Mouse (Mus musculus) CD4-positive helper T cell, adult 2 months (primary cell): ENCODE data around the gene Gpc5.

Source experiments
- DNase-seq: peaks from one replicate; pipeline ENCODE4 v3.0.0-alpha.2; 2012; ENCODE audit warnings: low read depth, missing footprints, low spot score

Gene Gpc5

DNA sequence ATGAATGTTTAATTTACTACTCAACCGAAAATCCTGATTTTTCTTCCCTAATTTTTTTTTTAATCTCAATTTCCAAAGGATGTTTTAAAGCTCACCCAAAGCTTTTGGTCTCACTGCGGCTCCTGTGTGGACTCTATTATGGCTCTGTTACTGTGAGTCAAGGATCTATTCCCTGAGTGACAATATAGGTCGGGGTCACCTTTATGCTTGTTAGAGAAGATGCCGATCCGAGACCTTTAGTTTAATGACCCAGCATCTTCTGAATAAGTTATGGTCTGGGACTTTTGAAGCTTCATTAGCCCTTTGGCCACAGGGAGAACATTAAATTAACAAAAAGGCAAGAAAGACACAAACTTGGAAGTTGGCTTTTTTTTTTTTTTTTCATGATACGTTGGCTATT is 408.8 kb downstream of the Gpc5 start:
- DNase-seq: no peak

DNA sequence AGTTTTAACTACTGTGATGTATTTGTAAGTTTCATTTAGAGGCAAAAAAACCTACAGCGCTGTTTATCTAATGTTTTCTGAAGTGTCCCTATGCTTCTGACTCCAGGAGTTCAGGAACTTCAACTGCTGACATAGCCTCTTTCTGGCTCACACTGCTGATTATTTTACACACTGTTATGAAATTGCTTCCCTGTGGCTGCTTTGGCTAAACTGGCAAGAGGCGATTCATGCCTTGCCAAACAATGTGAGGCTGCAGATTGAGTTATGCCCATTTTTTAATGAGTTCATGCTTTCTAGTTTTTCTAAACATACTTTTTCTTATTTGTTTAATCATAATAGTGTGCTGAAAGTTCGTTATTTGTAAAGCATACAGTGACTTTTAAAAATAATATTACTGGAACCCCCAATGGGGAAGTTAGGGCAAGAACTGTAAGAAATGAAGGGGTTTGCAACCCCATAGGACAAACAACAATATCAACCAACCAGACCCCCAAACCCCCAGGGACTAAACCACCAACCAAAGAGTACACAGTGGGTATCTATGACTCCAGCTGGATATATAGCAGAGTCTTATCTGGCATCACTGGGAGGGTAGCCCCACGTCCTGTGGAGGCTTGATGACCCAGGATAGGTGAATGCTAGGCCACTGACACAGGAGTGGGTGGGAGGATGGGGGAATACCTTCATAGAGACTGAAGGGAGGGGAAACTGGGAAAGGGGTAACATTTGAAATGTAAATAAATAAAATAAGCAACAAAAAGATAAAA is 454.7 kb downstream of the Gpc5 start:
- no peak for DNase-seq

- no peak for DNase-seq
Measured at GRCm38 (mm10) chr14:115551996-115552395, 460.0 kb downstream of the Gpc5 start.

DNA sequence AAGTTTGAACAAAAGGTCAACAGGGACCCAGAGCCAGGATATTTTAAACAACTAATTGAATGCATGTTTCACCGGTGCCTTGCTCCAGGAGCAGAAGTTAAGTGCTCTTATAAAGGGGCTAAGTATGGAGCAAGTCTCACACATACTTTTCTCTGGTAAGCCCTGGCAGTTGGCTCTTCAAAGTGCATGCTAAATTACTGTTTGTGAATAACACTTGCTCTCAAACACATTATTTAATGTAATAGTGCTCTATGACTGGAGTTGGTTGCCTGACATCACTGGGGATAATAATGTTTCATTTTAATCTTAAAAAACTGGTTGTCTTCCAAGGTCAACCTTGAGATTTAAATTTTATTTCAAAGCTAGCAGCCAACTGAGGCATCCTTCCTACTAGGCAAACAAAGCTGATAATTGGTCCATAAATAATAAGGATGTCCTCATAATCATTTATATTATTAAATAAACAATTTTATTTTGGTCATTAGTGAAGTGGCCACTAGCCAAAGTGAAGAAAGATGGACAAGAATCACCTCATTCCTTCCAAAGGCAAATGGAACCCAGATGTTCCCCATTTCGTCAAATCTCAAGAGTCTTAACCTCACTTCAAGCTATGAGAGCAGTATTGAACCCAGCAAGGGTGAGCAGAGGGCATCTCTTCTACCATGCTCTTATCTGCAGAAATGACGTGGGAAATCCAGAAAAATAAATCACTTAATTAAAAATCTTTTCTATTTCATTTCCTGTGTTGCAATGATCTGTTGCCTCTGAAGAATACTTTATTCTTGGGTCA is 488.6 kb downstream of the Gpc5 start:
- DNase-seq: no peak

DNA sequence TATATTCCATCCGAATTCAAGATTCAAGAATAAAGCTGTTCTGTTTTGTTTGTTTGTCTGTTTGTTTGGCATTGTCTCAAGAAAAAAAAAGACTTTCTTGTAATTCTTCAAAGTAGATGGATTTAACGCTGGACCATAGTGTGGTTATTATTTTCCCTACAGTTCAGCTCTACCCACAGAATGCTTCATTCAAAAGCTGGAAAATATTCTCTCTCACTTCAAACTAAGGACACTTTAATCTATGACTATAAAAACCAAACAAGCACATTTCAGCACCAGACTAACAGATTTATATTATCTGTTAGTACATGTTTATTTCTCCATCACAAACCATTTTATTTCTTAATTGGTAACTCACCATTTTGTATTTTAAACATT is 489.2 kb downstream of the Gpc5 start:
- DNase-seq: no peak

DNA sequence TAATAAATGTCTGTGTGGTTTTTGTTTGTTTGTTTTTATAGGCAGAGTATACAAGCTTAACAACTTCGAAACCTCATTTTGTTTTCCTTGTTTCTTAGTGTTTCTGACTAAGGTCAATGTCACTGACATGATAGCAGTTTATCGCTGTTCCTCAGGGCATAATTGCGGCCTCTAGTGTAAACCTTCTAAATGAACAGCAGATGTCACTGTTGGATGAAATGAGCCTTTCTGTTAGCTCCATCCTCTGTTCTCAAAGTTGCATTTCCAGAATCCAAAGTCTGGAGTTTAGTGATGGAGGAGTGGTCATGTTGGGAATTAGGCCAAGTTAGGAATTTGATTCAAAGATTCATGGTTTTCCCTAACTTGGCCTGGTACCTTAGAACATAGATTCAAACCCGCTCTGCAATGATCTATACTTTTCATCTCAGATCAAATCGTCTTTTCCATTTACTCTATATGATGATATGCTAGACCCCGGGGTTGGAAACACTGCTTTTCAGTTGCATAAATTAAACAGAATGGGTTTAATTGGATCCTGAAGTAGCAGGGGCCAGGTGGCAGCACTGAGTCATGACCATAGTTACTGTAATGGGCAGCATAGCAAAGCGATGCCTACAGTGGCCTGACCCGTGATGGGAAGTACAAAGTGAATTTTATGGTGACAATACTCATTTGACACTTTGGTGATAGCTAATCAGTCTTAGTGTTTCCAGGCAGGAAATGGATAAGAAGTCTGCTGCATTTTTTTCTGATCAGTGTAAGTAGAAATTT is 508.4 kb downstream of the Gpc5 start:
- no peak for DNase-seq

DNA sequence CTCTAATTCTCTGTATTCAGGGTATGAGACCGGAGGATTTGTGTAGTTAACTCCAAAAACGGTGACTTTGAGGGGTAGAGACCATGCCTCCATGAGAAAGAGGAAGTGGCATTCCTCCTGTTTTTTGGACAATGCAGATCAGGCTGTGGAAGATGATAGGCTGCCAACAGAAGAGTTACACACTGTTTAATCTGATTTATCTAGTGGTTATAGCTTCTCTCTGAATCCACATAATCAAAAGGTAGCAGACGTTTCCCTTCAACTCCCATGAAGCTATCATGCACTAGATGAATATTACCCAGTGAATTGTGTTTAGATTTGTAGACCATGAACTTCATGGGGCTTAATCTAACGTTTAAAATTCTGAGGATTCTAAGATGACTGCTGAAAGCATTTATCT is 522.1 kb downstream of the Gpc5 start:
- no peak for DNase-seq

GRCm38 (mm10) chr14:115616305-115616704 is 524.3 kb downstream of the Gpc5 start:
- no peak for DNase-seq

GRCm38 (mm10) chr14:115616846-115617245 is 524.8 kb downstream of the Gpc5 start:
- DNase-seq: no peak

DNA sequence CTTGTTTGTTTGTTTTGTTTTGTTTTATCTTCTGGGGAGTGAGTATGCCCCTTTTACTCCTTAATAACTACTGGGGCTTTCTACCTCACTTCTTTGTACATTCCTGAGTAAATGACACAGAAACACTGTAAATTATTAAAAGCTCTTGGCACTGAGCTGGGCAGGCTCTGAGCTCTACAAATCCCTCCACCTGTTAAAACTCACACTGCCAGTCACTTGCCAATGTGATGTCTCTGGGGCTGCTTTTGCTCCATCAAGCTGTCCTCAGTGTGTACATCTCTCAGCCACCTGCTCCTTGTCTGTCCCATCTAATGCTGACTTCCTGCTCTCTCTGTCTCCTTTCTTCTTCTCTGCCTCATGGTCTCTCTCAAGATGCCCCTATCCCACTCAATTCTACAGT is 528.5 kb downstream of the Gpc5 start:
- no peak for DNase-seq

- no peak for DNase-seq
Measured at GRCm38 (mm10) chr14:115631160-115631898, 539.3 kb downstream of the Gpc5 start.

GRCm38 (mm10) chr14:115633311-115633710 is 541.3 kb downstream of the Gpc5 start:
- DNase-seq: no peak

- no peak for DNase-seq
Measured at GRCm38 (mm10) chr14:115679875-115680274, 587.9 kb downstream of the Gpc5 start.

- no peak for DNase-seq
Measured at GRCm38 (mm10) chr14:115746013-115746412, 654.0 kb downstream of the Gpc5 start.

DNA sequence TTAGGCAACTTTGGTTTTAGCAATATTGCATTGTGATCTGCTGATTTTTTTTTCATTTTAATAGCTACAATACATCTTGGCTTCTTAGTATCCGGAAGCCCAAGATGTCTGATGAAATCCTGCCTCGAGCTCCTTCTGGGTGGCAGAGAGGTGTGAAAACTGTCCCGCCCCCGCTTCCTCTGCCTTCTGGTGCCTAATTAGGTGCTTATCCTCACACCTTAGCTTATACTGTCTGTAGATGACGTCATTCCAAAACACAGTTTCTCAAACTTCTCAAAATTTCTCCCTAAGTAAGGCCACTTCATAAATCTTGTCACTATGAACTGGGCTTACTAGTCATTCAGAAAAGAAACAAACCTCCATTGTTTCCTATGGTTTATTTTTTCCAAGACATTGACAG is 668.2 kb downstream of the Gpc5 start:
- DNase-seq: no peak

- no peak for DNase-seq
Measured at GRCm38 (mm10) chr14:115779382-115780177, 687.6 kb downstream of the Gpc5 start.

DNA sequence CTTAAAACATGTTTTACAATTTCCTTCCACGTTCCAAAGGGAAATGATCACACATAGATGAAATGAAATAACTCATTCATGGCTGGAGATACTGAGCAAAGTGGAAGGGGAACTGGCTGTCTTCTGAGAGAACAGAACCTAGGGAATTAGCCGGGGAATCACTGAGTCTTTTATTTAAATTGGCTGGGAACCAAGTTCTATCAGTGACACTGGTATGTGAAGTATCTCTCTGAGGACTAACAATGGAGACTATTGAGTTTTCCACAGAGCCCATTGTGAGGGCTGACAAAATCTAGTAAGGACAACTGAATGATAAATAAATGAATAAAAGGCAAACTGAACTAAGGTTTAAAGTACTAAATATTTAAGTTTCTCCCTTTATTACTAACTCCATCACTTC is 712.7 kb downstream of the Gpc5 start:
- DNase-seq: no peak

DNA sequence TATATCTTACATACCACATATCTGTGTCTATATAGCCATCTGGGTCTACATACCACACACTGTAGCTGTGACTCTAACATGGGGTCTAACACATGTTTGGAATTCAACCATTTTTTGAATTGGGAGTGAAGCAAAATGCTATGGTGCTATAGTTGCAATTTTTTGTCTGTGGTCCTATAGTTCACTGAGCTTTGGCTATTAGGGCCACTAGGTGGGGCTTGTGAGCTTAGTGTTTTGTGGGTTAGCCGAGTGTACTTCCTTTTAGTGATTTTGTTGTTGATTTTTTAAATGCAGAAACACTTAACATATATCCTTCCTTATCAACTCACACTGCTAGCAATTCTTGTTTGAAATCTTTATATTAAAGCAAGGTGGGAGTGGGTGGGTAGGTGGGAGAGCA is 727.0 kb downstream of the Gpc5 start:
- no peak for DNase-seq

DNA sequence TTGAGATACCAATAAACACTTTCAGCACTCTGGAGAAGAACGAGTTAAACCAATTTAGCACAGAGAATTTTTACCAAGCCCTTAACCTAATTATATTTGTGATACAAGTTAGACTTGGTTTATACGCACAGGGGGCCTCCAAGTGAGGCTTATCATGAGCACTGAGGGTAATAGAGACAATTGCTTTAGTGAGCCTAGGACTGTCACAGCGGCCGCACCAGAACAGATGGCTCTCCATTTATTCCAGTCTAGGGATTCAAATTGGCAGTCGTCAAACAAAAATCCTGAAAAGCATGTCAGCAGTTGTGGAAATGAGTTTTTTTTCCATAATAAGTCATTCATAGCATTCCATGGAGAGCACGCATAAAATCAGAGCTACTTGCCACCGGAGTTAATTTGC is 729.6 kb downstream of the Gpc5 start:
- no peak for DNase-seq

DNA sequence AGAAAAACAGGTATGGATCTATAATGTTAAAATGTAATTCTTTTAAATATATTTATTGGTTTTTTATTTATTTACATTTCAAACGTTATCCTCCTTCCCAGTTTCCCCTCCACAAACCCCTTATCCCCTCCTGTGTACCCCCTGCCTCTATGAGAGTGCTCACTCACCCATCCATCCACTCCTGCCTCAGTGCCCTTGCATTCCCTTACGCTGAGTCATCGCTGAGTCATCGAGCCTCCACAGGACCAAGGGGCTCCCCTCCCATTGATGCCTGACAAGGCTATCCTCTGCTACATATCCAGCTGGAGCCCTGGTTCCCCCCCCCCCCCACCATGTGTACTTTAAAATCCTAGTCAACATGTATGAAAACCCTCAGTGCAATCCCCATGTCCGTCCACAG is 738.5 kb downstream of the Gpc5 start:
- no peak for DNase-seq

GRCm38 (mm10) chr14:115831219-115831755 is 739.3 kb downstream of the Gpc5 start:
- DNase-seq: peak; percentile 9
